Mouse (Mus musculus) embryonic facial prominence, embryonic 11.5 days (tissue): ENCODE measurements at regions not wholly inside any gene's neighbourhood (a gene's known extent, or its start where the extent isn't known, plus 50 kb on each side); places are given as distances from the start of the nearest gene placed in this dataset.

Source experiments
- ATAC-seq: fragments of 200-750 bp; cut with Nextera tagmentation; replicated peaks from 2 replicates; pipeline ENCODE4 v1.8.0; 2017; ENCODE audit warnings: low read depth; ENCODE audit not compliant: insufficient number of reproducible peaks, low FRiP score, low TSS enrichment
- DNase-seq: peaks from one replicate; pipeline ENCODE4 v3.0.0-alpha.2; 2015; ENCODE audit warnings: low spot score
- H3K27ac ChIP-seq: fragments of 300-500 bp; sonication (generic); replicated peaks from 2 replicates; pipeline ENCODE4 v1.5.1; 2014; ENCODE audit warnings: mild to moderate bottlenecking, low read depth, low read length, control low read depth
- H3K27me3 ChIP-seq: fragments of 300-500 bp; sonication (generic); 2 replicates; pipeline ENCODE4 v1.6.1; 2014; ENCODE audit warnings: mild to moderate bottlenecking, low read length, moderate library complexity, mixed read lengths; ENCODE audit not compliant: control insufficient read depth, insufficient read depth
- H3K36me3 ChIP-seq: fragments of 300-500 bp; sonication (generic); replicated peaks from 2 replicates; pipeline ENCODE4 v1.6.1; 2014; ENCODE audit warnings: low read depth, mild to moderate bottlenecking, low read length, moderate library complexity, mixed read lengths; ENCODE audit not compliant: control insufficient read depth, insufficient read depth
- H3K4me1 ChIP-seq: fragments of 300-500 bp; sonication (generic); 2 replicates; pipeline ENCODE4 v1.6.1; 2014; ENCODE audit warnings: low read length, mixed read lengths; ENCODE audit not compliant: control insufficient read depth, insufficient read depth
- H3K4me2 ChIP-seq: fragments of 300-500 bp; sonication (generic); 2 replicates; pipeline ENCODE4 v1.6.1; 2014; ENCODE audit warnings: low read depth, mild to moderate bottlenecking, control low read depth, low read length, moderate library complexity
- H3K4me3 ChIP-seq: fragments of 300-500 bp; sonication (generic); 2 replicates; pipeline ENCODE4 v1.5.1; 2014; ENCODE audit warnings: low read depth, low read length, control low read depth
- H3K9ac ChIP-seq: fragments of 300-500 bp; sonication (generic); replicated peaks from 2 replicates; pipeline ENCODE4 v1.6.1; 2014; ENCODE audit warnings: mild to moderate bottlenecking, control low read depth, low read length
- H3K9me3 ChIP-seq: fragments of 300-500 bp; sonication (generic); replicated peaks from 2 replicates; pipeline ENCODE4 v1.6.1; 2016; ENCODE audit warnings: mild to moderate bottlenecking, low read length, inconsistent platforms, mixed read lengths; ENCODE audit not compliant: control insufficient read depth
- WGBS: fragments of 180-500 bp; shearing (Covaris S2); extraction: QIAGEN DNeasy Blood & Tissue Kit; methylation state at CpG from one replicate; pipeline ENCODE4 v1.1.7; 2014; 5-methylcytosine and 5-hydroxymethylcytosine counted together

DNA sequence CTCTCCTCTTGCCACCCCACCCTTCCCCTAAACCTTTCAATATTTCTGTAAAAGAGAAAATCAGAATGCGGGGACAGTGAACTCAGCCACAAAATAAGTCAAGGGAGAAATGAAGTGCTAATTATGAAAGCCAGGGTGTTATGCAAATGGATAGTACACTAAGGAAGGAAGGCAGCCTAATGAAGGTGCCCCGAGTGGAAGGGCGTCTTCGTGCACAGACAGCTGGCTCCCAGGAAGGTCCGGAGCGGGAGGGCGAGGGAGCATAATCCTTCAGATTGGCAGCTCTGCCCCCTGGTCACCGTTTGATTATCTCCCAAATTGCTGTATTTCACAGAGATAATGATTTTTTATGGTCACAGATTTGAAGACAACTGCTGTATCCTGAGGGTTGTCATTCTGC is 430.4 kb downstream of the Tfap2b start:
- Histone ChIP-seq H3K4me1 (no peaks in the 10 kb centered on the region), H3K9ac (no peak overlapping the region), H3K9me3 (no peaks in the 10 kb centered on the region), H3K4me3 (no peak overlapping the region), H3K27ac (no peak overlapping the region), H3K27me3 (no peaks in the 10 kb centered on the region), H3K4me2 (no peak overlapping the region), H3K36me3 (no peaks in the 10 kb centered on the region)
- DNase-seq (no peak), ATAC-seq (no peak)
- 76% methylated on average over 8 of the region's 8 CpGs for WGBS

DNA sequence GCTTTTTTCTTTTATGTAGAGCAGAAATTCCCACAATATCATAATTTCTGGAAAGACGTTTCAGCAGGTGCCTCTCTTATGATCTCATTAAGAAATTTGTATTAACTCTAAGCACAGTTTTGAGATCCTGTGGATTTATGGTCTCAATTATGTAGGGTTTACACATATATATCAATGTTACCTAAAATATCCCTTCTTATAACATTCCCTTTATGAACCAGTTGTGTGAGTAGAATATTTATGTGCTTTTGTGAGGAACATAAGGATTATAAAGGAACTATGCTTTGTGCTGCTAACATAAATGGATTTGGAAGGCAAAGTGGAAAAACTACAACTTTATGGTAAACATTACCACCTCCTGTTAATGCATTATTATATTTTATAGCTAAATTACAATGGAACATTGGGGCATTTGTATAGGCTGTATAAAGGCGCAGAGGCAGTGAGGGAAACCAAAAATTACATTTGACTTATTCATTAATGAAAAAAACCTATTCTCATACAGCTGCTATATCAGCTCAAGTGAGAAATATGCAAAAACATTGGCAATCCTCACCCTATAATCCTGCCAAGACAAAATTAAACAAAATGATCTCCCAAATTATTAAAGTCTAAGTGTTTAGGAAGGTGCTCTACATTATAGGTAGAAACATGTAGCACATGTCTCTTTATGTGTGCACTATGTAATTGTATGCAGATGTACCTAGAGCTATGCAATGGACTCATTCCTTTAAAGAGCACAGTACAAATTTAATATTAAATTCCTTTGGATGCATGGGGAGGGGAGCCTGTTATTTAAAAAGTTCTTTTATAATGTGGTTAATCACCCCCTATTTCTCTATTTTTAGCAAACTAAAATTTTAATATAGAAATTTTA is 439.2 kb downstream of the Tfap2b start:
- ATAC-seq (no peak), DNase-seq (no peak)
- no peaks in the 10 kb centered on the region for H3K27me3 ChIP-seq
- H3K4me1 ChIP-seq: no peaks in the 10 kb centered on the region
- H3K36me3 ChIP-seq: no peaks in the 10 kb centered on the region
- no peak overlapping the region for H3K27ac ChIP-seq
- no peak overlapping the region for H3K4me2 ChIP-seq
- H3K9me3 ChIP-seq: no peaks in the 10 kb centered on the region
- 83% methylated on average over 2 of the region's 2 CpGs for WGBS
- H3K4me3 ChIP-seq: no peak overlapping the region
- H3K9ac ChIP-seq: no peak overlapping the region

DNA sequence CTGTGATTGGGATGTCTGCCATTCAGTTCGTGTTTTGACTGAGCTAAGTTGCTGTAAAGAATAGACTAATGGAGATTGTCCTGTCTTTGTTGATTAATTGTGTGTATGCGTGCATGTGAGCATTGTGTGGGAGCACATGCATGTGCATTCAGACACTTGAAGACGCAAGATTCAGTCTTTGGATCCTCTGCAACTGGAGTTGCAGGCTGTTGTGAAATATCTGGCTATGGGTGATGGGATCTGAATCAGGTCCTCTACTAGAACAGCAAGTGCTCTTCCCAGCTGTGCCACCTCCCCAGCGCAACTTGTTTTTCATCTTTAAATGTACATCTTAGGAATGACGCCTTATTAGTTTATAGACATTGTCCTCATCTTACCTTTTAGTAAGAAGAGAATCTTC is 453.4 kb downstream of the Tfap2b start:
- Histone ChIP-seq H3K4me1 (no peaks in the 10 kb centered on the region), H3K9me3 (no peaks in the 10 kb centered on the region), H3K9ac (no peak overlapping the region), H3K4me3 (no peak overlapping the region), H3K27me3 (no peaks in the 10 kb centered on the region), H3K27ac (no peak overlapping the region), H3K36me3 (no peaks in the 10 kb centered on the region), H3K4me2 (no peak overlapping the region)
- 90% methylated on average over 5 of the region's 5 CpGs for WGBS
- ATAC-seq (no peak), DNase-seq (no peak)

DNA sequence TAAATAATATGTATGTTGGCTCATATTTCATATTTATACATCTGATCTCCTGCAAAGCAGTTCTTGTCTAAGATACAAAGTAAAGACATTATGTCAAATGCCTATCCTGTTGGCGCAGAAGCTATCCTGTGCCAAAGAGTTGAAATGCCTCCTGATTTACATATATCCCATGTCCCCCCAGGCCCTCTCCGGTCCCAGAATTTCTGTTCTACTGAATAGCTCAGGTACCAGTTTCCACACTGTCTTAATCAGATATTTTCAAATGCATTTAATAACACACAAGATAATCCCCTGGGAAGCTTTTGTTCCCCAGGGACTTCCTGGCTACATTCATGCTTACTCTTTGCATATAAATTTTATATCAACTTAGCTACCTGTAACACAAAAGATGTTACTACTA is 454.1 kb downstream of the Tfap2b start:
- DNase-seq: no peak
- ATAC-seq: no peak
- H3K4me2 ChIP-seq: no peak overlapping the region
- WGBS: 93% methylated on average over 2 of the region's 2 CpGs
- H3K9me3 ChIP-seq: no peaks in the 10 kb centered on the region
- H3K4me3 ChIP-seq: no peak overlapping the region
- H3K27me3 ChIP-seq: no peaks in the 10 kb centered on the region
- no peaks in the 10 kb centered on the region for H3K36me3 ChIP-seq
- H3K4me1 ChIP-seq: no peaks in the 10 kb centered on the region
- no peak overlapping the region for H3K27ac ChIP-seq
- H3K9ac ChIP-seq: no peak overlapping the region

DNA sequence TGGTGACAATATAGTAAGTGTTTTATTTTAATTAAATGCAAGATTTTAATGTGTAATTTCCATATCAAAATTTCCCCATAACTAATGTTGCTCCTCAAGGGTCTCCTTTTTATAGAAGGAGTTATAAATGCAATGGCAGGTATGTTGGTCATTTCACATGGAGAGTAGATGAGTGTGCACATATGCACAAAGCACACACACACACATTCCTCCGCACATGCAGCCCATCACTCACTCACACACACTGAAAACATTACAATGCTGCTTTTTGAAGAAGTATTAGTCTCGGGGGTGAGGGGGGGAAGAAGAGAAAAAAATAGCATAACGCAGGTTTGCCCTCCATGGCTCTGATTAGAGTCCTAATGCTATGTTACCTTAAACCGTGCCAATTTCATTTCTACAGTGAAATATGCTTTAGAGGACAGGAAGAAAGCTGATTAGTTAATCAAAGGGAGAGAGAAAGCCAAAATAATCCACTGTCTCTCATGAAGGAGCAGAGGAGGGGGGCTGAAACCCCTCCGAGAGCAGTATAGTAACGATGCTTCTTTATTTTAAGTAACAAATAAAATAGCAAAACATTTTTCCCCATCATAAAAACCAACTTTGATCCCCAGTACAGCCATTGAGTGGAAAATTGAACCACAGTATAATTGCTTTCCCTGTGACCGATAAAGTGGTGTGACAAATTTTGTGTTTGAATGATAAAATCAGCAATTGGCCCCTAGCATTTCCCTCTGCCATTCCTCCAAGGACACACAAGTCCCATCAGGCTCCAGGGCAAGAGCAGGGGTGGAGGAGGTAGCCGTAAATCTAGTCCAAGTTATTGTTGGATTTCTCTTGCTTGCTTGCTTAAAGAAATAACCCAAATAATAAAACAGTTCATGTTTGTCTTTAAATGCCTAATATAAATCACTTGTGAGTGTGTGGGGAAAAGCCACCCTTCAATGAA is 465.0 kb downstream of the Tfap2b start:
- Histone ChIP-seq H3K27me3 (no peaks in the 10 kb centered on the region), H3K9me3 (no peaks in the 10 kb centered on the region), H3K9ac (no peak overlapping the region), H3K4me1 (no peaks in the 10 kb centered on the region; the same call in 1 of the 2 replicates), H3K4me2 (no peak overlapping the region), H3K27ac (no peak overlapping the region), H3K4me3 (no peak overlapping the region), H3K36me3 (no peaks in the 10 kb centered on the region)
- ATAC-seq (0 out of 2 replicates have a peak, but pooled peaks have one; percentile 59), DNase-seq (peak; percentile 46)
- 29% methylated on average over 8 of the region's 8 CpGs for WGBS

DNA sequence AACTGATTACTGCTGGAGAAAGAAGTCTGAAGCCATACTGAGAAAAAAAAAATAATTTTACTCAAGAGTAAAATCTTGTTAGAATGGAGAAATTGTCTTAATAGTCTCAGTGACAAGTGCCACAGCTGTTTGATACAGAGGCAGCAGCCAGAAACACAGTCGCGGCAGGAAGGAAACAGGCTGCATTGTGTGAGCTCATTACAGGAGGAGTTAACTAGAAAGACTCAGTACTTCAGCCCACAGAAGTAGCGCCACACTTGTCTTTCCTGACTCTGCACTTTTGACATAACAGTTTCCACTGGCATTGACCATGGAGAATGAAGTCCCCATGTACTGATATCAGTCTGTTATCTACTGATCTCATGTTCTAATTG is 465.7 kb downstream of the Tfap2b start:
- Histone ChIP-seq H3K4me3 (no peak overlapping the region), H3K4me1 (no peaks in the 10 kb centered on the region; the same call in 1 of the 2 replicates), H3K27me3 (no peaks in the 10 kb centered on the region), H3K4me2 (no peak overlapping the region), H3K36me3 (no peaks in the 10 kb centered on the region), H3K27ac (no peak overlapping the region), H3K9me3 (no peaks in the 10 kb centered on the region), H3K9ac (no peak overlapping the region)
- 29% methylated on average over 3 of the region's 3 CpGs for WGBS
- peak; percentile 15 for DNase-seq
- ATAC-seq: no peak

DNA sequence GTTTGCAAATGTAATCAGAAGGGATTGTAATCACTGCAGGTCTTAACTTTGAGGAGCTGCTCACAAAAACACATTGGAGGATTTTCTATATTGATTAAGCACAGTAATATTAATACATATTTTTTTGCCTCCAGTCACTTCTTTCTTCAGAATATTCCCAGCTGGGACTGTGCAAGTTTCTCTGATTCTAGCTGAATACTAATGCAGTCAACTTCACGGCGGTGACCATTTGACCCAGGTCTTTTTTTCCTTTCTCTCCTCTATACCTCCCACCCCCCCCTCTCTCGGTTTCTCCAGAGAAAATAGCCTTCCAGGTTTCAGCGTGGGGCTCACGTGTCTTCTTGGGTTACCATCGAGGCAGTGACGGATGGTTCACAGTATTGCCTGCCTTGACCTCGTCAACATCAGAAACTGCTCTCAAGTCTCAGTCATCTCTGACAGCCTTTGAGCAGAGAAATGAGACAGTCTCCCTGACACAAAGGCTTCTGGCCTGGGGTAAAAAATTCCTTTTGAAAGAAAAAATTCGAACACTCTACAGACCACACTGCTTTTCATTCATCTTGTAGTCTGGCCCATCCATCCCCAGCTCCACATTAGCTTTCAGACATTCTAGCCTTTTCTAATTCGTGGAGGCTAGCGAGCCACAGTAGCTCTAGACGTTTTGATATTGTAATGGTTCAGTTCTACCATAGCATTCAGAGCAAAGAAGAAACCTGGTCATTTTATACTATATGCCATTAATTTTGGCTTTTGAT is 472.5 kb downstream of the Tfap2b start:
- no peak overlapping the region for H3K4me3 ChIP-seq
- no peak overlapping the region for H3K27ac ChIP-seq
- ATAC-seq (peak; percentile 59; the same call in 1 of the 2 replicates), DNase-seq (peak; percentile 50)
- no peaks in the 10 kb centered on the region for H3K36me3 ChIP-seq
- WGBS: 29% methylated on average over 12 of the region's 12 CpGs
- H3K9ac ChIP-seq: no peak overlapping the region
- H3K4me1 ChIP-seq: no peaks in the 10 kb centered on the region
- no peaks in the 10 kb centered on the region for H3K9me3 ChIP-seq
- H3K27me3 ChIP-seq: no peaks in the 10 kb centered on the region
- no peak overlapping the region for H3K4me2 ChIP-seq
